ENCODE assay signal across 10 mouse cellular contexts in genomic region chr2:31420914-31421313, GRCm38 (mm10). TPM values are rescaled to one million over a fixed set of nuclear protein-coding genes. Genes with fewer than 3 reads are reported as not detected.
DNase-seq lines count a peak whose midpoint lies in the region; ATAC-seq and TF ChIP-seq lines count a peak whose summit lies in the region.
"Had no signal": no experiment of that assay in that cellular context is flagged by ENCODE, and none has a peak within 500 bp of the region (broad histone marks: within the 10 kb centered on the region; RNA-seq: fewer than 3 reads in every experiment).

No protein-coding gene starts in this region.

- no peaks in the 10 kb centered on the region for H3K4me1 ChIP-seq in liver, postnatal 0 days (ENCODE audit: insufficient read depth)
- H3K4me1 ChIP-seq in liver, embryonic 12.5 days = no peaks in the 10 kb centered on the region
- H3K4me1 ChIP-seq in intestine, postnatal 0 days (replicated peaks; ENCODE audit: control insufficient read depth, insufficient read depth, low read length) = no peaks in the 10 kb centered on the region
- H3K4me1 ChIP-seq: limb, embryonic 13.5 days had no signal

- no peak overlapping the region for H3K27ac ChIP-seq in gastrocnemius, adult 2 months
- no peak overlapping the region for H3K27ac ChIP-seq in liver, postnatal 0 days (ENCODE audit: low read depth)
- no peak overlapping the region for H3K27ac ChIP-seq in liver, embryonic 12.5 days
- H3K27ac ChIP-seq in intestine, postnatal 0 days (ENCODE audit: low read depth, low read length) = no peak overlapping the region
- H3K27ac ChIP-seq: limb, embryonic 13.5 days had no signal

- 75% methylated on average over 6 of the region's 6 CpGs for WGBS in liver, postnatal 0 days (ENCODE audit: insufficient replicate concordance)
- 66% methylated on average over 6 of the region's 6 CpGs for WGBS in liver, embryonic 12.5 days (ENCODE audit: insufficient replicate concordance)
- 75% methylated on average over 6 of the region's 6 CpGs for WGBS in intestine, postnatal 0 days

- no peak overlapping the region for H3K9ac ChIP-seq in liver, postnatal 0 days (replicated peaks)
- no peak overlapping the region for H3K9ac ChIP-seq in liver, embryonic 12.5 days
- H3K9ac ChIP-seq in intestine, postnatal 0 days (ENCODE audit: low read depth, low read length) = no peak overlapping the region
- H3K9ac ChIP-seq: limb, embryonic 13.5 days had no signal

- H3K4me2 ChIP-seq in liver, postnatal 0 days (ENCODE audit: low read depth, low read length) = no peak overlapping the region
- H3K4me2 ChIP-seq in liver, embryonic 12.5 days = no peak overlapping the region
- no peak overlapping the region for H3K4me2 ChIP-seq in intestine, postnatal 0 days (replicated peaks; ENCODE audit: low read depth)
- H3K4me2 ChIP-seq: heart, embryonic 11.5 days; limb, embryonic 13.5 days had no signal

- H3K27me3 ChIP-seq in liver, postnatal 0 days (ENCODE audit: insufficient read depth, low read length) = 0 out of 2 replicates have a peak, but pooled peaks cover 5% of the 10 kb centered on the region
- peaks cover 32% of the 10 kb centered on the region for H3K27me3 ChIP-seq in liver, embryonic 12.5 days (replicated peaks)
- no peaks in the 10 kb centered on the region for H3K27me3 ChIP-seq in intestine, postnatal 0 days (replicated peaks; ENCODE audit: control insufficient read depth, insufficient read depth, low read length)

- ATAC-seq in liver, postnatal 0 days = no peak
- ATAC-seq in liver, embryonic 12.5 days = no peak
- ATAC-seq in intestine, postnatal 0 days = no peak

- no peak for DNase-seq in gastrocnemius, adult 2 months
- DNase-seq in gastrocnemius, postnatal 25 days = no peak
- DNase-seq in liver, postnatal 0 days = no peak
- DNase-seq in MN1 (ENCODE audit: low spot score) = peak; percentile 36
- no peak for DNase-seq in gastrocnemius, adult 18-20 months (ENCODE audit: low spot score)
- DNase-seq: adrenal gland, postnatal 25 days had no signal

- intact Hi-C loops in gastrocnemius, adult 2 months (cut with DNase I) = no loop called here

- H3K9me3 ChIP-seq in liver, postnatal 0 days (ENCODE audit: low read length) = no peaks in the 10 kb centered on the region
- no peaks in the 10 kb centered on the region for H3K9me3 ChIP-seq in liver, embryonic 12.5 days (replicated peaks)
- H3K9me3 ChIP-seq in intestine, postnatal 0 days (ENCODE audit: control insufficient read depth) = no peaks in the 10 kb centered on the region
- H3K9me3 ChIP-seq: limb, embryonic 13.5 days had no signal

- no peak overlapping the region for H3K4me3 ChIP-seq in gastrocnemius, adult 2 months
- H3K4me3 ChIP-seq in liver, postnatal 0 days (ENCODE audit: low read depth, low read length) = no peak overlapping the region
- no peak overlapping the region for H3K4me3 ChIP-seq in liver, embryonic 12.5 days
- no peak overlapping the region for H3K4me3 ChIP-seq in intestine, postnatal 0 days (ENCODE audit: low read depth, low read length)
- H3K4me3 ChIP-seq: limb, embryonic 13.5 days had no signal

- H3K36me3 ChIP-seq in liver, postnatal 0 days (replicated peaks; ENCODE audit: insufficient read depth, low read length) = no peaks in the 10 kb centered on the region
- no peaks in the 10 kb centered on the region for H3K36me3 ChIP-seq in liver, embryonic 12.5 days
- no peaks in the 10 kb centered on the region for H3K36me3 ChIP-seq in intestine, postnatal 0 days (ENCODE audit: control insufficient read depth, insufficient read depth)
- H3K36me3 ChIP-seq: limb, embryonic 13.5 days had no signal

- TF ChIP-seq CTCF in gastrocnemius, adult 2 months (IDR thresholded peaks at IDR 0.05) = peak; percentile 13; the same call in 1 of the 2 replicates
- peak; percentile 58 for TF ChIP-seq CTCF in liver, postnatal 0 days (IDR thresholded peaks at IDR 0.05; ENCODE audit: low read depth)
- TF ChIP-seq CTCF in intestine, postnatal 0 days (IDR thresholded peaks at IDR 0.05; ENCODE audit: low read depth) = peak; percentile 71

- no peak for TF ChIP-seq EP300 in liver, postnatal 0 days (IDR thresholded peaks at IDR 0.05; ENCODE audit: low read depth)

RNA-seq across cellular contexts. Expression of gene Ass1, which starts 49.1 kb away (rescaled TPM):
- total RNA-seq in gastrocnemius, adult 2 months (2021) = 1 to 10 TPM; 2.6 to 3.9 TPM
- 1 to 10 TPM; 2.0 to 2.7 TPM for total RNA-seq in gastrocnemius, postnatal 25 days (2021)
- polyA plus RNA-seq in liver, postnatal 0 days (2015; fragmentation: Nextera tagmentation; extraction: Ambion mirVana) = 853 and 957 TPM in 2 replicates
- 58.9 and 59.9 TPM in 2 replicates for polyA plus RNA-seq in liver, embryonic 12.5 days (2016; fragmentation: Nextera tagmentation; extraction: Ambion mirVana)
- polyA plus RNA-seq in intestine, postnatal 0 days (2015; fragmentation: Nextera tagmentation; extraction: Ambion mirVana) = 492 and 545 TPM in 2 replicates
- 1 to 10 TPM; 2.4 to 5.9 TPM for total RNA-seq in gastrocnemius, adult 18-20 months (2021)

Comparison
In these comparisons a context has a peak if more than half of its experiments do, and no peak if none do; other contexts are left out.
1. CTCF ChIP-seq: peak in every context shown above with its lines; median percentile 71 in intestine, postnatal 0 days; 58 in liver, postnatal 0 days; 13 in gastrocnemius, adult 2 months.